Mouse (Mus musculus): ENCODE results near the gene Ube2m. TPM values are rescaled to one million over a fixed set of nuclear protein-coding genes. Genes with fewer than 3 reads are reported as not detected.

Gene Ube2m
- polyA plus RNA-seq, 1 experiment = not detected

- Histone ChIP-seq H3K27ac (ENCODE audit: insufficient read depth, low read depth, low read length) (no peak overlapping the region), H3K4me1 (ENCODE audit: control insufficient read depth, insufficient read depth, low read length) (peaks cover 15% of the 10 kb centered on the region), H3K4me3 (ENCODE audit: insufficient read depth, low read depth, low read length) (no peak overlapping the region)
- 5% methylated on average over 2 of the region's 2 CpGs for WGBS
- TF ChIP-seq CTCF (IDR thresholded peaks at IDR 0.05; ENCODE audit: insufficient read depth, low read depth, low read length) = no peak
- TF ChIP-seq POLR2A (IDR thresholded peaks at IDR 0.05; ENCODE audit: insufficient read depth, low read depth, low read length) = no peak
Measured at GRCm38 (mm10) chr7:13046084-13046483, 8.0 kb upstream of the Ube2m start.

GRCm38 (mm10) chr7:13044254-13044625 is 6.2 kb upstream of the Ube2m start:
- 8% methylated on average over 23 of the region's 23 CpGs for WGBS
- H3K4me3 ChIP-seq (ENCODE audit: insufficient read depth, low read depth, low read length) = peak overlapping the region; percentile 49
- H3K4me1 ChIP-seq (ENCODE audit: control insufficient read depth, insufficient read depth, low read length) = peaks cover 15% of the 10 kb centered on the region
- H3K27ac ChIP-seq (ENCODE audit: insufficient read depth, low read depth, low read length) = 0 out of 2 replicates have a peak overlapping the region, but pooled peaks have one; percentile 4
- TF ChIP-seq POLR2A (IDR thresholded peaks at IDR 0.05; ENCODE audit: insufficient read depth, low read depth, low read length) = no peak
- no peak for TF ChIP-seq CTCF (IDR thresholded peaks at IDR 0.05; ENCODE audit: insufficient read depth, low read depth, low read length)

GRCm38 (mm10) chr7:13043445-13044253 is 5.6 kb upstream of the Ube2m start:
- H3K4me3 ChIP-seq (ENCODE audit: insufficient read depth, low read depth, low read length) = peak overlapping the region; percentile 49
- TF ChIP-seq POLR2A (IDR thresholded peaks at IDR 0.05; ENCODE audit: insufficient read depth, low read depth, low read length) = peak; percentile 16; the same call in 1 of the 2 replicates
- no peak for TF ChIP-seq CTCF (IDR thresholded peaks at IDR 0.05; ENCODE audit: insufficient read depth, low read depth, low read length)
- 9% methylated on average over 88 of the region's 88 CpGs for WGBS
- H3K4me1 ChIP-seq (ENCODE audit: control insufficient read depth, insufficient read depth, low read length) = peaks cover 19% of the 10 kb centered on the region
- 0 out of 2 replicates have a peak overlapping the region, but pooled peaks have one; percentile 4 for H3K27ac ChIP-seq (ENCODE audit: insufficient read depth, low read depth, low read length)

GRCm38 (mm10) chr7:13043120-13043444 is 5.0 kb upstream of the Ube2m start:
- WGBS = 71% methylated on average over 16 of the region's 16 CpGs
- TF ChIP-seq POLR2A (IDR thresholded peaks at IDR 0.05; ENCODE audit: insufficient read depth, low read depth, low read length) = no peak
- no peak for TF ChIP-seq CTCF (IDR thresholded peaks at IDR 0.05; ENCODE audit: insufficient read depth, low read depth, low read length)
- H3K27ac ChIP-seq (ENCODE audit: insufficient read depth, low read depth, low read length) = no peak overlapping the region
- peak overlapping the region; percentile 49; the same call in 1 of the 2 replicates for H3K4me3 ChIP-seq (ENCODE audit: insufficient read depth, low read depth, low read length)
- peaks cover 19% of the 10 kb centered on the region for H3K4me1 ChIP-seq (ENCODE audit: control insufficient read depth, insufficient read depth, low read length)

- 85% methylated on average over 6 of the region's 6 CpGs for WGBS
- no peak for TF ChIP-seq POLR2A (IDR thresholded peaks at IDR 0.05; ENCODE audit: insufficient read depth, low read depth, low read length)
- TF ChIP-seq CTCF (IDR thresholded peaks at IDR 0.05; ENCODE audit: insufficient read depth, low read depth, low read length) = no peak
Measured at GRCm38 (mm10) chr7:13042511-13042910, 4.4 kb upstream of the Ube2m start.

DNA sequence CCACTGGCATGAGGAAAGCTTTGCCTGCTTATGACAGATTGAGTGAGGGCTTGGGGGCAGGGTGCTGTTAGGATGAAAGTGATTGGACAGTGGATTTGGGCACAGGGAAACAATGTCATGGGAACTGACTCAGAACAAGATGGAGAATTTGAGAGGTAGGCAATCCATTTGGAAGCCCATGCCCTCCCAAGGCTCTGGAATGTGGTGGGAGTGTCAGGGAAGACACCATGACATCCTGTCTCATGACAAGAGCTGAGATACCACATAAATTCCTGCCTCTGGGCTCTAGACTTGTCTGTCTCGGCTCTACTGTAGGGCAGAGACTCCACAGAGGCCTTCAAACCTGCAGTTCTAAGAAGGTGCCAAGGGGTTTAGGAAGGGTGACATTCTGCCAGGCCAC is 3.2 kb upstream of the Ube2m start:
- no peak overlapping the region for H3K27ac ChIP-seq (ENCODE audit: insufficient read depth, low read depth, low read length)
- H3K4me3 ChIP-seq (ENCODE audit: insufficient read depth, low read depth, low read length) = no peak overlapping the region
- 84% methylated on average over 1 of the region's 1 CpGs for WGBS
- H3K4me1 ChIP-seq (ENCODE audit: control insufficient read depth, insufficient read depth, low read length) = peaks cover 19% of the 10 kb centered on the region
- TF ChIP-seq POLR2A (IDR thresholded peaks at IDR 0.05; ENCODE audit: insufficient read depth, low read depth, low read length) = no peak
- no peak for TF ChIP-seq CTCF (IDR thresholded peaks at IDR 0.05; ENCODE audit: insufficient read depth, low read depth, low read length)

More at GRCm38 (mm10) chr7:13042511-13042910, 4.4 kb upstream of the Ube2m start:
- no peak overlapping the region for H3K27ac ChIP-seq (ENCODE audit: insufficient read depth, low read depth, low read length)
- peaks cover 19% of the 10 kb centered on the region for H3K4me1 ChIP-seq (ENCODE audit: control insufficient read depth, insufficient read depth, low read length)
- no peak overlapping the region for H3K4me3 ChIP-seq (ENCODE audit: insufficient read depth, low read depth, low read length)

DNA sequence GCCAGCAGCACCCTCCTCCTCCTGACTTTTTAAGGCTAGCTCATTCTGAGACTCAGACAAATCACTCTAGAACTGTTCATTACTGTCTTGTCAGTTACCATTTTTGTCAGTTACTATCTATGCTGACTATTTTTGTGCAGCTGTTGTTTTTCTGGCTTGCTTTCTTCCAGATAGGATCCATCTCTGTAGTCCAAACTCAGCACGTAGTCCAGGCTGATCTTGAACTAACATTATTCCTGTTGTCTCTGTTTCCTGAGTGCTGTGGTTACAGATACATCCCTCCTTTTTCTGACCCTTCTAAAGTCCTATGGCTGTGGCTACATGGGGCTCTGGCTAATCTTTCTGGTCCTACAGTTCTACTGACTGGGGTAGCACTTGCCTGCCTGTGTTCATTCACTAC is 1.1 kb upstream of the Ube2m start:
- no peak for TF ChIP-seq POLR2A (IDR thresholded peaks at IDR 0.05; ENCODE audit: insufficient read depth, low read depth, low read length)
- WGBS = 54% methylated on average over 1 of the region's 1 CpGs
- H3K4me3 ChIP-seq (ENCODE audit: insufficient read depth, low read depth, low read length) = peak overlapping the region; percentile 80; the same call in 1 of the 2 replicates
- H3K4me1 ChIP-seq (ENCODE audit: control insufficient read depth, insufficient read depth, low read length) = peaks cover 26% of the 10 kb centered on the region
- no peak overlapping the region for H3K27ac ChIP-seq (ENCODE audit: insufficient read depth, low read depth, low read length)

DNA sequence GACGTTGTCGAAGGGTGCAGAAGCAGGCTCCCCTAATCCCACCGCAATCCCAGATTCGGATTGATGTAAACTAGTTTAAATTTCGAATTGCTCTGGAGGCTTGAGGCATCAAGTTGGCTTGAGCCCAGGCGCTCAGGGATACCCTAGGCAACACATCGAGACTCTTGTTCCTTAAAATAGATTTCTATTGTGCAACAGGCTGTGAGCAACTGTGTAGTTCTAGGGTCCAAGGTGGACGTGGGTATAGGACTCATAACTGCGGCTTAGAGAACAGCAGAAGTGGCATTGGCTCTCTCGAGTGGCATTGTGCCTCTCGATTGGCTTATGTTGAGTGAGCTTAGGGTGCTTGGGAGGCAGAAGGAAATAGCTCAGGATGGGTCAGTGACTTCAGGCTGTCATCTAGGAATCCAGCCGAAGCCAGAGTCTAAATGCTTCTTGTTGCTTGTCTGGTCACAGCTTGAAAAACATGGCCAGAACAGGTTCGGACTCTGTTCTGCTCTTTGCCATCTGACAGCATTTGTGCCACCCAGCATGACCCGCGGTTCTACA is 620 bp upstream of the Ube2m start:
- no peak for TF ChIP-seq CTCF (IDR thresholded peaks at IDR 0.05; ENCODE audit: insufficient read depth, low read depth, low read length)
- no peak for TF ChIP-seq POLR2A (IDR thresholded peaks at IDR 0.05; ENCODE audit: insufficient read depth, low read depth, low read length)
- H3K4me1 ChIP-seq (ENCODE audit: control insufficient read depth, insufficient read depth, low read length) = peaks cover 23% of the 10 kb centered on the region
- peak overlapping the region; percentile 87 for H3K27ac ChIP-seq (ENCODE audit: insufficient read depth, low read depth, low read length)
- H3K4me3 ChIP-seq (ENCODE audit: insufficient read depth, low read depth, low read length) = peak overlapping the region; percentile 80
- WGBS = 11% methylated on average over 15 of the region's 15 CpGs

- peak overlapping the region; percentile 60 for H3K27ac ChIP-seq (ENCODE audit: insufficient read depth, low read depth, low read length)
- peak overlapping the region; percentile 80 for H3K4me3 ChIP-seq (ENCODE audit: insufficient read depth, low read depth, low read length)
- WGBS = under 1% methylated on average over 31 of the region's 33 CpGs
- H3K4me1 ChIP-seq (ENCODE audit: control insufficient read depth, insufficient read depth, low read length) = peaks cover 17% of the 10 kb centered on the region
- TF ChIP-seq POLR2A (IDR thresholded peaks at IDR 0.05; ENCODE audit: insufficient read depth, low read depth, low read length) (no peak), CTCF (IDR thresholded peaks at IDR 0.05; ENCODE audit: insufficient read depth, low read depth, low read length) (no peak)
Measured at GRCm38 (mm10) chr7:13037366-13037765, 709 bp downstream of the Ube2m start.

All from olfactory bulb, adult 2 months (tissue).